Mouse (Mus musculus) megakaryocyte progenitor cell, adult 5-6 weeks (primary cell): ENCODE measurements around the gene Olfr3. TPM values are rescaled to one million over a fixed set of nuclear protein-coding genes. Genes with fewer than 3 reads are reported as not detected.

ENCODE experiments used
- ATAC-seq: replicated peaks from 2 replicates; pipeline ENCODE4 v1.8.0; 2016; ENCODE audit warnings: mild to moderate bottlenecking, moderate TSS enrichment, inconsistent platforms; ENCODE audit not compliant: poor library complexity
- total RNA-seq, 2 experiments: library from RNA; stranded (forward) in 1 of 2; stranded (reverse) in 1 of 2; fragments of 157-497, 149-512 nt in 1 of 2; fragments of 200-1000 nt in 1 of 2; gene quantifications; 2 replicates each; pipeline versions ENCODE4 v1.2.3 to v1.2.4; 2015 to 2017

Gene Olfr3
- total RNA-seq (2015) (not detected in 2 replicates), total RNA-seq (2017) (not detected in 2 replicates)

DNA sequence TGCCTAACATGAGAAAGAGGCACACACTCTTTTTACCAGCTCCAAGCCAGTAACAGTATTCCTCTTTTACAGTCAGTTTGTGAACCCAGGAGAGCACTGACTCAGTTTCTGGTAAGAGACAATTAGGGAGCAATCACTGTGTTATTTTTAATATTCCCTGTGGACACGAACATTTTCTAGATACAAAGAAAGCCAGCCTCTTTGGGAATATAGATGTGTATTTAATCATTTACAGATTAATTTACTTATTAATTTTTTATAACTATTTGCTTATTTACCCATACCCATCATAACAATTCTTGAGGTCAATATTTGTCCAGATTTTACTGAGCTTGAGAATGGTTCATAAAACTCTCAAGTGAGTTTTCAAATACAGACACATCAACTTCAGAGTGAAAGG, at the start of gene Olfr3:
TSS of gene Olfr3 (minus strand) at position 101 of the 400 bp plus-strand sequence.
- ATAC-seq, result no peak

DNA sequence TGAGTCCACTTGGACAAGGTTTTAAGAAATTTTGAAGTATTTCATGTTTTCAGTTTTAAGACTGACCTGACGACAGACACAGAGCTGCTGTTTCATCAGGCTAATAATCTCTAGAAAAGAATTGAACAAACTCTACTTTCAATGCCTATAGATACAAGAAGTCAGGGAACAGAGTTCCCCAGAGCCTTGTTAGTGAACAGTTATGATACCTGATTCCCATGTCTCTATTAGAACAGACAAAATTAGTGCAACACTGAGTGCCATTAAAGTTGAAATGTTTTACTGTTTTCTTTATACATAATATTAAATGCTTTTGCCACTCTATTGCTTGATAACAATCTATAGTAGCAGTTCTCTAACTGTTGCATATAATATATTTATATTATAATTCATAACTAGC, 45.7 kb upstream of the Olfr3 start, which contains the start of gene Olfr351:
TSS of gene Olfr351 (minus strand) at position 101 of the 400 bp plus-strand sequence.
- no peak for ATAC-seq

DNA sequence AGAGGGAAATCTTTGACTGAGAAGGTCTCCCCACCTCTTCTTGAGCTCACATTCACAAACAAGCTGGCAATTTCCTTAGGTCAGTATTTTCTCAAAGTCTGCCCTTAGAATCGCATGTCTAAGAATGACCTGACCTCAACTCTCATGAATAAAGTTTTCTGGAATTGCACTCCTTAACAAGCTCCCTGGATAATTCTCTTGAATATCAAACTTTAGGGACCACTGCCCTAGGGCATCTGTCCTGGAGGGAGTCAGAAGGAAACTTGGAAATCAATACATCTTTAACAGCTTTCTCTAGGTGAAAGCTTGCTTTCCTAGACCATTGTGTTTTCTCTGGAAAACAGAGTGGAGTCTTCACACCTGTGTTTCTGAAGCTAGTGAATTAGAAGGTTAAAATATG, 29.2 kb upstream of the Olfr3 start, which contains the start of gene Olfr350:
TSS of gene Olfr350 (plus strand) at position 301 of the 400 bp plus-strand sequence.
- ATAC-seq, result no peak

DNA sequence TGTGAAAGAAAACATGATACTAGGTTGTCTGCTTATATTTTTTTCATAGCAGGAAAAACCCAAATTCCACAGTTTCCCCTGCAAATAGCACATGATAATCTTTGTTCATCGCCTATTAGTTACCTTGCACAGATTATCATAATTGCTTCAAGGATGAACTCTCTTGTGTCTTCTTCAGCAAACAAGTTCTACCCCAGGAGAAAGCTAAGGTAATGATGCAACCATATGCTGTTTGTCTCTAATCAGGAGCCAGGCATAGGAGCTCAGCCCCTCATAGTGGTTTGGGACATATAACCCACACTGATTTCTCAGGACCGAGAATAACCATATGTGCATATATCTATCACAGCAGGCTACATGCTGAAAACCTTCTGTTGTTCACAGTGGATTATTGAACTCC, 26.6 kb downstream of the Olfr3 start, which contains the start of gene Olfr50:
TSS of gene Olfr50 (plus strand) at position 301 of the 400 bp plus-strand sequence.
- ATAC-seq, result no peak

- no peak for ATAC-seq
Observed at GRCm38 (mm10) chr2:36783976-36784375, 32.9 kb downstream of the Olfr3 start, which contains the start of gene Olfr348. TSS of gene Olfr348 (plus strand) at chr2:36784276.

Other genes starting within 250 kb of the Olfr3 start
- gene Olfr345, start 177.0 kb downstream of the Olfr3 start, total RNA-seq (2015), result not detected in 2 replicates
- gene Olfr345, start 177.0 kb downstream of the Olfr3 start, total RNA-seq (2017), result not detected in 2 replicates
- not detected in 2 replicates for gene Olfr346, start 131.2 kb downstream of the Olfr3 start, total RNA-seq (2015)
- not detected in 2 replicates for gene Olfr346, start 131.2 kb downstream of the Olfr3 start, total RNA-seq (2017)
- gene Olfr347, start 85.1 kb downstream of the Olfr3 start, total RNA-seq (2015), result not detected in 2 replicates
- not detected in 2 replicates for gene Olfr347, start 85.1 kb downstream of the Olfr3 start, total RNA-seq (2017)
- gene Olfr348, start 32.8 kb downstream of the Olfr3 start, total RNA-seq (2015), result not detected in 2 replicates
- gene Olfr348, start 32.8 kb downstream of the Olfr3 start, total RNA-seq (2017), result not detected in 2 replicates
- not detected in 2 replicates for gene Olfr50, start 26.5 kb downstream of the Olfr3 start, total RNA-seq (2015)
- gene Olfr50, start 26.5 kb downstream of the Olfr3 start, total RNA-seq (2017), result not detected in 2 replicates
- gene Olfr350, start 29.3 kb upstream of the Olfr3 start, total RNA-seq (2015), result not detected in 2 replicates
- not detected in 2 replicates for gene Olfr350, start 29.3 kb upstream of the Olfr3 start, total RNA-seq (2017)
- gene Olfr351, start 45.6 kb upstream of the Olfr3 start, total RNA-seq (2015), result not detected in 2 replicates
- not detected in 2 replicates for gene Olfr351, start 45.6 kb upstream of the Olfr3 start, total RNA-seq (2017)
- gene Olfr352, start 51.4 kb upstream of the Olfr3 start, total RNA-seq (2015), result not detected in 2 replicates
- gene Olfr352, start 51.4 kb upstream of the Olfr3 start, total RNA-seq (2017), result not detected in 2 replicates
- not detected in 2 replicates for gene Olfr353, start 75.9 kb upstream of the Olfr3 start, total RNA-seq (2015)
- gene Olfr353, start 75.9 kb upstream of the Olfr3 start, total RNA-seq (2017), result not detected in 2 replicates
- gene Olfr354, start 88.6 kb upstream of the Olfr3 start, total RNA-seq (2015), result 0.07 TPM in 1 of 2 replicates, not detected in the other
- not detected in 2 replicates for gene Olfr354, start 88.6 kb upstream of the Olfr3 start, total RNA-seq (2017)
- not detected in 2 replicates for gene Olfr355, start 111.9 kb upstream of the Olfr3 start, total RNA-seq (2015)
- not detected in 2 replicates for gene Olfr355, start 111.9 kb upstream of the Olfr3 start, total RNA-seq (2017)
- gene Olfr356, start 120.1 kb upstream of the Olfr3 start, total RNA-seq (2015), result not detected in 2 replicates
- gene Olfr356, start 120.1 kb upstream of the Olfr3 start, total RNA-seq (2017), result not detected in 2 replicates
- not detected in 2 replicates for gene Olfr357, start 176.8 kb upstream of the Olfr3 start, total RNA-seq (2015)
- gene Olfr357, start 176.8 kb upstream of the Olfr3 start, total RNA-seq (2017), result not detected in 2 replicates
- gene Olfr358, start 192.3 kb upstream of the Olfr3 start, total RNA-seq (2015), result not detected in 2 replicates
- not detected in 2 replicates for gene Olfr358, start 192.3 kb upstream of the Olfr3 start, total RNA-seq (2017)
- not detected in 2 replicates for gene Olfr360, start 248.7 kb upstream of the Olfr3 start, total RNA-seq (2015)
- gene Olfr360, start 248.7 kb upstream of the Olfr3 start, total RNA-seq (2017), result not detected in 2 replicates